Mouse (Mus musculus) embryonic fibroblast, embryonic 13.5 days (primary cell): Measurements from ENCODE around the gene Acap2.

ENCODE experiments used
- CTCF ChIP-seq: IDR thresholded peaks from 2 replicates; pipeline ENCODE4 v1.5.1; 2011; ENCODE audit warnings: mild to moderate bottlenecking, control low read depth, low read length, moderate library complexity, borderline replicate concordance; ENCODE audit not compliant: insufficient read depth
- POLR2A ChIP-seq: IDR thresholded peaks from 2 replicates; pipeline ENCODE4 v1.6.1; 2011; ENCODE audit warnings: low read depth, mild to moderate bottlenecking, control low read depth, low read length, moderate library complexity

DNA sequence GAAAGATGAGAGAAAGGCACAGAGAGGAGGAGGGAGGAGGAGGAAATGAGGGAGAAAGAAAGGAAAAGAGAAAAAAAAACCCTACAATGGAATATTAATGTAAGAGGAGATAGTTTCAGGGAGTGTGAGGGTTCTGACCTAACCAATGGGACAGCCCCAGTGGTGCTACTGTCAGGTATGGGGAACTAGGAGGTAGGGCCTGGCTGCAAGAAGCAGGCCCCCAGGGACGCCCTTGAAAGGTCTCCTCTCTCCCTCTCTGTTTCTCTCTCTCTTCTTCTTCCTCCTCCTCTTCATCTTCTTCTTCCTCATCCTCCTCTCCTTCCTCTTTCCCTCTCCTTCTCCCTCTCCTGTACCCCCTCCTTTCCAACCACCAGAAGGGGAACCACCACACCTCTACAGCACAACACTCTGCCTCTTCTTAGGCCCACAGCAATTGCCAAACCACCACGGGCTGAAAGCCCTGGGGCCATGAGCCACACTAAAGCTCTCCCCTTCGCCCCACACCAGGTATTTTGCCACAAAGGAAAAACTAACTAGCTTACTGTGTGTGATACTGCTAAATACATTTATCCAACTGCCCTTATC, 126.6 kb downstream of the Acap2 start:
- no peak for TF ChIP-seq CTCF
- TF ChIP-seq POLR2A, result no peak
